Mouse (Mus musculus) embryonic fibroblast, embryonic 13.5 days (primary cell): ENCODE results near the gene Mrpl4.

ENCODE experiments used
- CTCF ChIP-seq: IDR thresholded peaks from 2 replicates; pipeline ENCODE4 v1.5.1; 2011; ENCODE audit warnings: mild to moderate bottlenecking, control low read depth, low read length, moderate library complexity, borderline replicate concordance; ENCODE audit not compliant: insufficient read depth
- POLR2A ChIP-seq: IDR thresholded peaks from 2 replicates; pipeline ENCODE4 v1.6.1; 2011; ENCODE audit warnings: low read depth, mild to moderate bottlenecking, control low read depth, low read length, moderate library complexity

DNA sequence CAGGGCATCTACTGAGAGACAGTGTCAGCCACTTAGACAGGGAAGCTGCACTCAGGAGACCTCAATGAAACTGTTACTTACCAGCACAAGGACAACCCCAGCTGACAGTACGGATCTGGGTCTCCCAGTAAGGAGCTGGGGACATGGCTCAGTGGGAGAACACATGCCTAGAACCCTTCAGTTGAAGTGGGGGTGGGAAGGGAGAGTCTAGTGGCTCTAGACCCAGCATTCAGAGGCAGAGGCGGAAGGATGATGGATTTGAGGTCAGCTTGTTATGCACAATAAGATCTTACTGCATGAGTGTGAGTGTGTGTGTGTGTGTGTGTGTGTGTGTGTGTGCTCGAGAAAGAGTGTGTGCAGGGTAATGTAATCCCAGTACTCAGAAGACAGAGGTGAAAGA, 20.4 kb upstream of the Mrpl4 start:
- TF ChIP-seq POLR2A (no peak), CTCF (no peak)
